Mouse (Mus musculus) MEL (cell line): ENCODE data around the gene Rbm26. TPM values are rescaled to one million over a fixed set of nuclear protein-coding genes. Genes with fewer than 3 reads are reported as not detected.

Source experiments
- DNase-seq: peaks from one replicate; pipeline ENCODE4 v3.0.0; 2011; ENCODE audit warnings: low read depth, low spot score
- H3K27ac ChIP-seq: 2 replicates; pipeline ENCODE4 v1.5.1; 2012; ENCODE audit warnings: low read depth, mild to moderate bottlenecking, control low read depth, low read length, moderate library complexity; ENCODE audit not compliant: control insufficient read depth
- H3K27me3 ChIP-seq, 2 experiments: fragments of 150-350 bp in 1 of 2; sonication (generic) in 1 of 2; 2 replicates each; pipeline ENCODE4 v1.6.1; 2012; ENCODE audit warnings: low read length in 2 of 2, mild to moderate bottlenecking in 2 of 2, improper control_type of control experiment in 1 of 2, moderate library complexity in 1 of 2; ENCODE audit not compliant: insufficient read depth in 2 of 2, control insufficient read depth in 1 of 2
- H3K36me3 ChIP-seq, 2 experiments: 2 replicates each; pipeline ENCODE4 v1.6.1; 2012 to 2014; ENCODE audit warnings: low read length in 2 of 2, improper control_type of control experiment in 1 of 2, inconsistent platforms in 1 of 2, mild to moderate bottlenecking in 1 of 2; ENCODE audit not compliant: insufficient read depth in 2 of 2, control insufficient read depth in 1 of 2
- H3K4me1 ChIP-seq, 2 experiments: fragments of 150-350 bp in 1 of 2; sonication (generic) in 1 of 2; 2 replicates each; pipeline ENCODE4 v1.6.1; 2012; ENCODE audit warnings: low read length in 2 of 2, improper control_type of control experiment in 1 of 2, mild to moderate bottlenecking in 1 of 2; ENCODE audit not compliant: insufficient read depth in 2 of 2, control insufficient read depth in 1 of 2
- H3K4me3 ChIP-seq, 2 experiments: fragments of 150-350 bp in 1 of 2; sonication (generic) in 1 of 2; 2 replicates each; pipeline ENCODE4 v1.5.1; 2012; ENCODE audit warnings: low read depth in 2 of 2, low read length in 2 of 2, mild to moderate bottlenecking in 2 of 2, moderate library complexity in 2 of 2, control low read depth in 1 of 2, improper control_type of control experiment in 1 of 2; ENCODE audit not compliant: control insufficient read depth in 1 of 2, insufficient read depth in 1 of 2
- H3K79me2 ChIP-seq: 2 replicates; pipeline ENCODE4 v1.6.1; 2012; ENCODE audit warnings: mild to moderate bottlenecking, low read length, moderate library complexity; ENCODE audit not compliant: control insufficient read depth, poor library complexity, insufficient read depth
- H3K9ac ChIP-seq: 2 replicates; pipeline ENCODE4 v1.6.1; 2012; ENCODE audit warnings: low read depth, mild to moderate bottlenecking, control low read depth, low read length, moderate library complexity; ENCODE audit not compliant: control insufficient read depth, poor library complexity, severe bottlenecking
- H3K9me3 ChIP-seq: fragments of 150-350 bp; sonication (generic); replicated peaks from 2 replicates; pipeline ENCODE4 v1.6.1; 2012; ENCODE audit warnings: mild to moderate bottlenecking, low read length, improper control_type of control experiment, moderate library complexity; ENCODE audit not compliant: insufficient read depth
- CTCF ChIP-seq, 3 experiments: IDR thresholded peaks in 2 of 3; conservative IDR thresholded peaks in 1 of 3; 2 replicates each; pipeline ENCODE4 v1.5.1; 2011 to 2012; ENCODE audit warnings: low read length in 3 of 3, low read depth in 2 of 3, mild to moderate bottlenecking in 2 of 3, improper control_type of control experiment in 1 of 3, inconsistent platforms in 1 of 3, mixed read lengths in 1 of 3, moderate library complexity in 1 of 3; ENCODE audit not compliant: control insufficient read depth in 1 of 3, insufficient read depth in 1 of 3, poor library complexity in 1 of 3, severe bottlenecking in 1 of 3
- ELF1 ChIP-seq: IDR thresholded peaks from 2 replicates; pipeline ENCODE4 v1.6.1; 2014; ENCODE audit warnings: low read depth, mild to moderate bottlenecking, inconsistent platforms, low read length, improper control_type of control experiment, moderate library complexity
- EP300 ChIP-seq, 2 experiments: IDR thresholded peaks; 2 replicates each; pipeline ENCODE4 v1.6.1; 2011; ENCODE audit warnings: improper control_type of control experiment in 2 of 2, low read length in 2 of 2, low read depth in 1 of 2, mild to moderate bottlenecking in 1 of 2
- MAFK ChIP-seq: IDR thresholded peaks from 2 replicates; pipeline ENCODE4 v1.6.1; 2011; ENCODE audit warnings: low read depth, mild to moderate bottlenecking, low read length, improper control_type of control experiment, borderline replicate concordance
- MAX ChIP-seq: IDR thresholded peaks from 2 replicates; pipeline ENCODE4 v1.6.1; 2011; ENCODE audit warnings: low read length, improper control_type of control experiment
- MAZ ChIP-seq: IDR thresholded peaks from 2 replicates; pipeline ENCODE4 v1.6.1; 2012; ENCODE audit warnings: low read depth, mild to moderate bottlenecking, inconsistent platforms, low read length, improper control_type of control experiment
- MEF2A ChIP-seq: IDR thresholded peaks from 2 replicates; pipeline ENCODE4 v1.6.1; 2014; ENCODE audit warnings: low read depth, mild to moderate bottlenecking, inconsistent platforms, low read length, improper control_type of control experiment; ENCODE audit not compliant: poor library complexity, insufficient replicate concordance, severe bottlenecking; ENCODE audit errors: extremely low read depth
- MYC ChIP-seq: IDR thresholded peaks from 2 replicates; pipeline ENCODE4 v1.6.1; 2011; ENCODE audit warnings: low read depth, mild to moderate bottlenecking, low read length, improper control_type of control experiment, moderate library complexity
- NELFE ChIP-seq: IDR thresholded peaks from 2 replicates; pipeline ENCODE4 v1.6.1; 2011; ENCODE audit warnings: low read depth, low read length, improper control_type of control experiment
- NRF1 ChIP-seq: IDR thresholded peaks from 2 replicates; pipeline ENCODE4 v1.6.1; 2014; ENCODE audit warnings: low read depth, mild to moderate bottlenecking, inconsistent platforms, low read length, improper control_type of control experiment, moderate library complexity; ENCODE audit not compliant: poor library complexity, insufficient read depth, severe bottlenecking
- POLR2A ChIP-seq, 2 experiments: IDR thresholded peaks; 2 replicates each; pipeline ENCODE4 v1.6.1; 2011 to 2012; ENCODE audit warnings: low read length in 2 of 2, mild to moderate bottlenecking in 2 of 2, control low read depth in 1 of 2, improper control_type of control experiment in 1 of 2, low read depth in 1 of 2, moderate library complexity in 1 of 2; ENCODE audit not compliant: control insufficient read depth in 1 of 2, insufficient read depth in 1 of 2, poor library complexity in 1 of 2
- POLR2AphosphoS2 ChIP-seq: IDR thresholded peaks from 2 replicates; pipeline ENCODE4 v1.6.1; 2011; ENCODE audit warnings: low read length, improper control_type of control experiment
- SIN3A ChIP-seq: IDR thresholded peaks from 2 replicates; pipeline ENCODE4 v1.6.1; 2012; ENCODE audit warnings: low read length, improper control_type of control experiment, inconsistent platforms
- TBP ChIP-seq: IDR thresholded peaks from 2 replicates; pipeline ENCODE4 v1.8.0; 2011; ENCODE audit warnings: low read depth, low read length, improper control_type of control experiment
- UBTF ChIP-seq: IDR thresholded peaks from 2 replicates; pipeline ENCODE4 v1.6.1; 2012; ENCODE audit warnings: low read depth, mild to moderate bottlenecking, inconsistent platforms, low read length, improper control_type of control experiment, moderate library complexity, borderline replicate concordance; ENCODE audit not compliant: insufficient read depth
- USF1 ChIP-seq: IDR thresholded peaks from 2 replicates; pipeline ENCODE4 v1.6.1; 2014; ENCODE audit warnings: low read depth, mild to moderate bottlenecking, inconsistent platforms, low read length, improper control_type of control experiment, moderate library complexity
- USF2 ChIP-seq, 2 experiments: IDR thresholded peaks; 2 replicates each; pipeline ENCODE4 v1.6.1; 2011 to 2012; ENCODE audit warnings: improper control_type of control experiment in 2 of 2, low read length in 2 of 2, borderline replicate concordance in 1 of 2, inconsistent platforms in 1 of 2, low read depth in 1 of 2, mild to moderate bottlenecking in 1 of 2; ENCODE audit not compliant: insufficient read depth in 1 of 2
- ZC3H11A ChIP-seq: IDR thresholded peaks from 2 replicates; pipeline ENCODE4 v1.6.1; 2012; ENCODE audit warnings: low read depth, mild to moderate bottlenecking, inconsistent platforms, low read length, improper control_type of control experiment
- ZMIZ1 ChIP-seq: IDR thresholded peaks from 2 replicates; pipeline ENCODE4 v1.6.1; 2012; ENCODE audit warnings: low read depth, mild to moderate bottlenecking, inconsistent platforms, low read length, improper control_type of control experiment, moderate library complexity
- ZNF384 ChIP-seq: IDR thresholded peaks from 2 replicates; pipeline ENCODE4 v1.6.1; 2012; ENCODE audit warnings: low read depth, mild to moderate bottlenecking, inconsistent platforms, low read length, improper control_type of control experiment
- polyA plus RNA-seq, 2 experiments: library from polyadenylated mRNA; stranded (reverse) in 1 of 2; unstranded in 1 of 2; fragments of >175 nt in 1 of 2; fragments of >200 nt in 1 of 2; gene quantifications; 2 replicates each; pipeline versions ENCODE4 v1.2.1 to v1.2.4; 2012; ENCODE audit warnings: low replicate concordance in 2 of 2, low read depth in 1 of 2; ENCODE audit not compliant: insufficient read length in 2 of 2, insufficient read depth in 1 of 2, missing spikeins in 1 of 2
- total RNA-seq: library from RNA; depleted of rRNA; stranded (reverse); fragments of 300-350 nt; gene quantifications from 2 replicates; pipeline ENCODE4 v1.2.3, GENCODE M21; 2012

Gene Rbm26
- total and polyA plus RNA-seq, 3 experiments: 27.7 to 55.9 (median 47.8) TPM

- Histone ChIP-seq H3K9me3 (no peaks in the 10 kb centered on the region), H3K27me3 (no peaks in the 10 kb centered on the region), H3K4me1 (peaks cover 6% of the 10 kb centered on the region in 2 experiments), H3K27ac (no peak overlapping the region), H3K9ac (no peak overlapping the region), H3K79me2 (no peaks in the 10 kb centered on the region), H3K36me3 (peaks cover 0 to 9% of the 10 kb centered on the region in 2 experiments; a peak in 2 of 4 replicates), H3K4me3 (no peak overlapping the region)
- no peak for DNase-seq
- TF ChIP-seq CTCF (IDR thresholded peaks at IDR 0.05 in 2 of 3, conservative IDR thresholded peaks at IDR 0.05 in 1 of 3; ENCODE audit: control insufficient read depth in 1 of 3, insufficient read depth in 1 of 3, low read depth in 2 of 3, low read length in 3 of 3, poor library complexity in 1 of 3, severe bottlenecking in 1 of 3) (no peak), EP300 (IDR thresholded peaks at IDR 0.05; ENCODE audit: low read depth in 1 of 2, low read length in 2 of 2) (no peak), USF2 (IDR thresholded peaks at IDR 0.05; ENCODE audit: borderline replicate concordance in 1 of 2, insufficient read depth in 1 of 2, low read depth in 1 of 2, low read length in 2 of 2) (no peak), ZMIZ1 (no peak), SIN3A (no peak), TBP (no peak)
Measured at GRCm38 (mm10) chr14:105085332-105085993, 91.7 kb downstream of the Rbm26 start.

- Histone ChIP-seq H3K4me3 (no peak overlapping the region), H3K9ac (no peak overlapping the region), H3K79me2 (no peaks in the 10 kb centered on the region), H3K4me1 (peaks cover 6% of the 10 kb centered on the region in 2 experiments), H3K36me3 (peaks cover 0 to 9% of the 10 kb centered on the region in 2 experiments; a peak in 2 of 4 replicates), H3K27me3 (no peaks in the 10 kb centered on the region), H3K27ac (no peak overlapping the region), H3K9me3 (no peaks in the 10 kb centered on the region)
- DNase-seq: no peak
- TF ChIP-seq MAZ: no peak
- TF ChIP-seq MAX: no peak
- no peak for TF ChIP-seq MEF2A
- no peak for TF ChIP-seq UBTF
- no peak for TF ChIP-seq ZC3H11A
- no peak for TF ChIP-seq EP300 (IDR thresholded peaks at IDR 0.05; ENCODE audit: low read depth in 1 of 2, low read length in 2 of 2)
- TF ChIP-seq NELFE: no peak
- no peak for TF ChIP-seq ZNF384
- TF ChIP-seq ZMIZ1: no peak
- no peak for TF ChIP-seq TBP
- TF ChIP-seq ELF1: no peak
- no peak for TF ChIP-seq POLR2AphosphoS2
- TF ChIP-seq MAFK: no peak
- TF ChIP-seq USF1: no peak
- no peak for TF ChIP-seq NRF1
- TF ChIP-seq MYC: no peak
- TF ChIP-seq POLR2A (IDR thresholded peaks at IDR 0.05; ENCODE audit: control insufficient read depth in 1 of 2, insufficient read depth in 1 of 2, low read depth in 1 of 2, low read length in 2 of 2, poor library complexity in 1 of 2): no peak
Measured at GRCm38 (mm10) chr14:105084757-105085330, 92.3 kb downstream of the Rbm26 start.
